Mouse (Mus musculus): ENCODE results near the gene Hcn3. TPM values are rescaled to one million over a fixed set of nuclear protein-coding genes. Genes with fewer than 3 reads are reported as not detected.

The Hcn3 gene
- total RNA-seq (2014; fragmentation: Nextera tagmentation) (0.53 TPM in 1 of 2 replicates, not detected in the other), total RNA-seq (2017) (0.27 and 0.41 TPM in 2 replicates), polyA plus RNA-seq (2012) (0.85 and 1.0 TPM in 2 replicates)

DNA sequence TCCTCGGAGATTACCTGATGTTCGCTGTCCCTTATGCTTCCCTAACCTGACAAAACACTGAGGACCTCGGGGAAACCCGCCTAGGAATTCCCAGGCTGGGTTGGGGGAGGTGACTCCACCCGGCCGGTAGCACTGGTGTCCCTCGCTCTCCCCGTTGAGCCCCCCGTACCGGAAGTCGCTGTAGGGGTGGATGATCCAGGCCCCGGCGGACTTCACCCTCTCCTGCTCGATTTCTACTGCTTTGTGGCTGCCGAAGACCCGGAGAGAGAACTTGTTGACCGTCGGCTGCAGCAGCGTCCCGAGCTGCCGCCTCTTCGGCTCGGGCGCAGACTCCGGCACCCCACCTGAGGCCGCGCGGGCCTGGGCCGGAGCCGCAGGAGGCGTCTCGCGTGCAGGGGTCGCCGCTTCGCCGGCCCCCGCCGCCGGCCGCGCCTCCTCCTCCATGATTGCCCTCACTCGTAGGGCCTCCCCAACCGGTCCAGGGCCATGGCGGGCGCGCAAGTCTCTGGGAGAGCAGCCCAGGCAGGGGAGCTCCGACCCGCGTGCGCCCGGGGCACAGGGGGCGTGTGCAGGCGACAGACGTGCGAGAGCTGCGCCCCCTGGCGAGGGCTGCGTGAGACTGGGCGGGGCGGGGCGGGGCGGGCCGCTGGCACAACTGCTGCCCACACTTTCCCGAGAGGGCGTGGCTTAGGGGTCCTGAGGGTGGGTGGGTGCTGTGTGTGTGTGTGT is at the start of gene Hcn3:
TSS of gene Hcn3 (minus strand) at position 581 of the 729 bp plus-strand sequence.
- Histone ChIP-seq H3K9me3 (replicated peaks) (no peaks in the 10 kb centered on the region), H3K27me3 (ENCODE audit: insufficient read depth, low read length) (peaks cover 18% of the 10 kb centered on the region), H3K4me1 (ENCODE audit: insufficient read depth, low read depth, low read length) (peaks cover 33% of the 10 kb centered on the region), H3K36me3 (replicated peaks) (no peaks in the 10 kb centered on the region), H3K4me3 (ENCODE audit: low read depth, low read length) (peak within 1 kb of the TSS; percentile 74)
- ATAC-seq (ENCODE audit: extremely low read depth, insufficient number of reproducible peaks, low FRiP score, poor library complexity, severe bottlenecking) (no peak), DNase-seq (ENCODE audit: low spot score) (peak; percentile 72)
- TF ChIP-seq GATA2 (IDR thresholded peaks at IDR 0.05; ENCODE audit: borderline replicate concordance, low read depth, low read length), result no peak
- no peak for TF ChIP-seq GATA1 (IDR thresholded peaks at IDR 0.05; ENCODE audit: borderline replicate concordance, low read length)
- no peak for TF ChIP-seq POLR2AphosphoS5 (IDR thresholded peaks at IDR 0.05; ENCODE audit: insufficient replicate concordance, low read depth, low read length)
- TF ChIP-seq TAL1 (conservative IDR thresholded peaks at IDR 0.05; ENCODE audit: low read depth, low read length), result no peak
- TF ChIP-seq CTCF (IDR thresholded peaks at IDR 0.05; ENCODE audit: low read depth, low read length), result no peak

DNA sequence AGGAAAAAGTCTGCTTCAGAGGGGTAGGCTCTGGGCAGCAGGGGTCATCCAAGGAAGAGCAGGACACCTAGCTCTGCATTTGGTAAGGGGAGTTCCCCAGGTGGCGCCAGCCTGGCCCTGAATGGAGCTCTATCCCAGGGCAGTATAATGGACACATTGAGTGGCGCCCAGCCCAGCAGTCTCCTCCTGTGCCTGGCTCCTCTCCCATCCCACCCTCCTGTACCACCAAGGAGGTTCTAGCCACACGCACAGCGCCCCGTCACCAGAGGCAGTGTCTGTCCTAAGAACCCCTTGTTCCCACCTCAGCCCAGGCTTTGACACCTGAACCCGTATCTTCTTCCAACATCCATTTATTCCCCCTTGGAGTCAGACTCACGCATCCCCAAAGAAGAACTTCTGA is 49.7 kb upstream of the Hcn3 start:
- ATAC-seq (ENCODE audit: extremely low read depth, insufficient number of reproducible peaks, low FRiP score, poor library complexity, severe bottlenecking) (no peak), DNase-seq (ENCODE audit: low spot score) (no peak)
- H3K4me1 ChIP-seq (ENCODE audit: insufficient read depth, low read depth, low read length), result peaks cover 55% of the 10 kb centered on the region
- H3K4me3 ChIP-seq (ENCODE audit: low read depth, low read length), result no peak overlapping the region
- TF ChIP-seq GATA2 (IDR thresholded peaks at IDR 0.05; ENCODE audit: borderline replicate concordance, low read depth, low read length) (no peak), GATA1 (IDR thresholded peaks at IDR 0.05; ENCODE audit: borderline replicate concordance, low read length) (no peak), CTCF (IDR thresholded peaks at IDR 0.05; ENCODE audit: low read depth, low read length) (no peak), POLR2AphosphoS5 (IDR thresholded peaks at IDR 0.05; ENCODE audit: insufficient replicate concordance, low read depth, low read length) (no peak), TAL1 (conservative IDR thresholded peaks at IDR 0.05; ENCODE audit: low read depth, low read length) (no peak)
- H3K36me3 ChIP-seq (replicated peaks), result peaks cover 80% of the 10 kb centered on the region
- no peaks in the 10 kb centered on the region for H3K27me3 ChIP-seq (ENCODE audit: insufficient read depth, low read length)
- no peaks in the 10 kb centered on the region for H3K9me3 ChIP-seq (replicated peaks)

DNA sequence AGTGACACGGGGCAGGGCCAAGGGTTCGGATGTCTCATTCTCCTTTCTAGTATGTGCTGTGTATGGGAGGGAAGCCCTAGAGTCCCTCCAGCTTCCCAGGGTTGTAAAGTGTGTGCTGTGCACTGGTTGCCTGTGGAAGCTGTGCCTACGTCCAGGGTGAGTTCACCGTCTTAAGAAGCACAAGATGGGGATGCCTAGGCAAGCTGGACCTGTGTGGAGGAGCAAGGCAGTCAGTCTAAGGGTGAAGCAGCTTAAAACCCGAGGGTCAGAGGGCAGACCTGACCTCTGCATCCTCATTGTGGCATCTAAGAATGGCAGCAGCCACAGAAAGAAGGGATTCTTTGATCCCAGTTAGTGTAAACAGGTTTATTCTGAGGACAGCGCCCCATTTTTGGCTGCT is 48.7 kb upstream of the Hcn3 start:
- Histone ChIP-seq H3K4me1 (ENCODE audit: insufficient read depth, low read depth, low read length) (peaks cover 56% of the 10 kb centered on the region), H3K27me3 (ENCODE audit: insufficient read depth, low read length) (no peaks in the 10 kb centered on the region), H3K36me3 (replicated peaks) (peaks cover 90% of the 10 kb centered on the region), H3K4me3 (ENCODE audit: low read depth, low read length) (no peak overlapping the region), H3K9me3 (replicated peaks) (no peaks in the 10 kb centered on the region)
- TF ChIP-seq CTCF (IDR thresholded peaks at IDR 0.05; ENCODE audit: low read depth, low read length), result no peak
- TF ChIP-seq TAL1 (conservative IDR thresholded peaks at IDR 0.05; ENCODE audit: low read depth, low read length), result no peak
- no peak for TF ChIP-seq GATA2 (IDR thresholded peaks at IDR 0.05; ENCODE audit: borderline replicate concordance, low read depth, low read length)
- no peak for TF ChIP-seq GATA1 (IDR thresholded peaks at IDR 0.05; ENCODE audit: borderline replicate concordance, low read length)
- no peak for TF ChIP-seq POLR2AphosphoS5 (IDR thresholded peaks at IDR 0.05; ENCODE audit: insufficient replicate concordance, low read depth, low read length)
- no peak for DNase-seq (ENCODE audit: low spot score)
- ATAC-seq (ENCODE audit: extremely low read depth, insufficient number of reproducible peaks, low FRiP score, poor library complexity, severe bottlenecking), result no peak

DNA sequence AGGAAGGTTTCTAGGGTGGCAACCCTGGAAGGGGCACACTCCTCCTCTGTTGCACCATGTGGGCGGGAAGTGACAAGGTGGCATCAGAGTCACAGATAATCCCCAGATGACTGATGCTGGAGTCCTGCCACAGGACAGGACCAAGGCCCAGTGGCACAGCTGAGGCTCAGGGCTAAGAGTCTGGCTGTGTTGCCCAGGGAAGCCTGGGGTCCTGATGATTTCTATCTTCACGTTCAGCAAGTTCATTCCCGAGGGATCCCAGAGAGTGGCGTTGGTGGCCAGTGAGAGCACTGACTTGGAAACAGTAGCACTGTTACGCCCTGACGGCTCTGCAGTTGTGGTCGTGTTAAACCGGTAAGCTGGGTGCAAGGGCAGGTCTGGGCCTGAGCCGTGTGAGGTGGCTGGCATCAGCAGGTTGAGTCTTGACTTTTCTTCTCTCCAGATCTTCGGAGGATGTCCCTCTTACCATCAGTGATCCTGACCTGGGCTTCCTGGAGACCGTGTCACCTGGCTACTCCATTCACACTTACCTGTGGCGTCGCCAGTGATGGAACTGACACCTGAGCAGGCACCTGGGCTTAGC is 48.2 kb upstream of the Hcn3 start:
- DNase-seq (ENCODE audit: low spot score) (no peak), ATAC-seq (ENCODE audit: extremely low read depth, insufficient number of reproducible peaks, low FRiP score, poor library complexity, severe bottlenecking) (no peak)
- Histone ChIP-seq H3K4me1 (ENCODE audit: insufficient read depth, low read depth, low read length) (peaks cover 60% of the 10 kb centered on the region), H3K9me3 (replicated peaks) (no peaks in the 10 kb centered on the region), H3K36me3 (replicated peaks) (peaks cover 90% of the 10 kb centered on the region), H3K27me3 (ENCODE audit: insufficient read depth, low read length) (no peaks in the 10 kb centered on the region), H3K4me3 (ENCODE audit: low read depth, low read length) (no peak overlapping the region)
- TF ChIP-seq TAL1 (conservative IDR thresholded peaks at IDR 0.05; ENCODE audit: low read depth, low read length), result no peak
- TF ChIP-seq POLR2AphosphoS5 (IDR thresholded peaks at IDR 0.05; ENCODE audit: insufficient replicate concordance, low read depth, low read length), result no peak
- TF ChIP-seq CTCF (IDR thresholded peaks at IDR 0.05; ENCODE audit: low read depth, low read length), result no peak
- TF ChIP-seq GATA2 (IDR thresholded peaks at IDR 0.05; ENCODE audit: borderline replicate concordance, low read depth, low read length), result no peak
- TF ChIP-seq GATA1 (IDR thresholded peaks at IDR 0.05; ENCODE audit: borderline replicate concordance, low read length), result no peak

DNA sequence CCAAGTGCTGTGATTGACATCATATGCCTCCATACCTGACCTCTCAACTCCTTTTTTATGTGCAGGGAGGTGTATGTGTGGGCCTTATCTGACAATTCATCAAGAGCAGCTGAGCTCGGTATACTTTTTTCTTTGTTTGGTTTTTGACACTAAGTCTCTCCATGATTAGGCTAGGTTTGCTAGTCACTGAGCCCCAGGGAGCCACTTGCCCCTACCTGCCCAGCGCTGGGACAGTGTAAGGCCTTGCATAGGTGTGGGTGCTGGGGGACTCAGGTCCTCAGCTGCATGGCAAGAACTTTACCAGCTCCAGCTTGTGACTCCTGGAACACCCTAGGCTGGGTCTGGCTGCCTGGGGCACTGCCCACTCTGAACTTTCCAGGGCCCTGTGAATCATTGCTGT is 46.7 kb upstream of the Hcn3 start:
- ATAC-seq (ENCODE audit: extremely low read depth, insufficient number of reproducible peaks, low FRiP score, poor library complexity, severe bottlenecking) (no peak), DNase-seq (ENCODE audit: low spot score) (no peak)
- Histone ChIP-seq H3K9me3 (replicated peaks) (no peaks in the 10 kb centered on the region), H3K27me3 (ENCODE audit: insufficient read depth, low read length) (no peaks in the 10 kb centered on the region), H3K4me3 (ENCODE audit: low read depth, low read length) (no peak overlapping the region), H3K4me1 (ENCODE audit: insufficient read depth, low read depth, low read length) (peaks cover 50% of the 10 kb centered on the region), H3K36me3 (replicated peaks) (peaks cover 80% of the 10 kb centered on the region)
- TF ChIP-seq CTCF (IDR thresholded peaks at IDR 0.05; ENCODE audit: low read depth, low read length) (no peak), TAL1 (conservative IDR thresholded peaks at IDR 0.05; ENCODE audit: low read depth, low read length) (no peak), POLR2AphosphoS5 (IDR thresholded peaks at IDR 0.05; ENCODE audit: insufficient replicate concordance, low read depth, low read length) (no peak), GATA2 (IDR thresholded peaks at IDR 0.05; ENCODE audit: borderline replicate concordance, low read depth, low read length) (no peak), GATA1 (IDR thresholded peaks at IDR 0.05; ENCODE audit: borderline replicate concordance, low read length) (no peak)

DNA sequence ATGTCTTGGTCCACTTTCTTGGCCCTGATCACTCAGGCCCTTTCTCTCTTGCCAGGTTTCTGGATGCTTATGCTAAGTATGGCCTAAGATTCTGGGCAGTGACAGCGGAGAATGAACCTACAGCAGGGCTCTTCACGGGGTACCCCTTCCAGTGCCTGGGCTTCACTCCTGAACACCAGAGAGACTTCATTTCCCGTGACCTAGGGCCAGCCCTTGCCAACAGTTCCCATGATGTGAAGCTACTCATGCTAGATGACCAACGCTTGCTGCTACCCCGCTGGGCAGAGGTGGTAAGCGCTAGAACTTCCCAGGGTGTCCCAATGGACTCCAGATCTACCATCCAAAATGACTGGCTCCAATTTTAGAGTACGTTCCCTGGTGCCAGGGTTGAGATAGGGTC is 46.1 kb upstream of the Hcn3 start:
- ATAC-seq (ENCODE audit: extremely low read depth, insufficient number of reproducible peaks, low FRiP score, poor library complexity, severe bottlenecking) (no peak), DNase-seq (ENCODE audit: low spot score) (no peak)
- peaks cover 45% of the 10 kb centered on the region for H3K4me1 ChIP-seq (ENCODE audit: insufficient read depth, low read depth, low read length)
- no peak for TF ChIP-seq POLR2AphosphoS5 (IDR thresholded peaks at IDR 0.05; ENCODE audit: insufficient replicate concordance, low read depth, low read length)
- no peak for TF ChIP-seq CTCF (IDR thresholded peaks at IDR 0.05; ENCODE audit: low read depth, low read length)
- TF ChIP-seq GATA1 (IDR thresholded peaks at IDR 0.05; ENCODE audit: borderline replicate concordance, low read length), result no peak
- no peak for TF ChIP-seq GATA2 (IDR thresholded peaks at IDR 0.05; ENCODE audit: borderline replicate concordance, low read depth, low read length)
- no peak for TF ChIP-seq TAL1 (conservative IDR thresholded peaks at IDR 0.05; ENCODE audit: low read depth, low read length)
- no peak overlapping the region for H3K4me3 ChIP-seq (ENCODE audit: low read depth, low read length)
- no peaks in the 10 kb centered on the region for H3K9me3 ChIP-seq (replicated peaks)
- H3K27me3 ChIP-seq (ENCODE audit: insufficient read depth, low read length), result no peaks in the 10 kb centered on the region
- H3K36me3 ChIP-seq (replicated peaks), result peaks cover 74% of the 10 kb centered on the region

Measured in G1E (cell line).